Mouse (Mus musculus): ENCODE results near the gene Pkp4.

DNA sequence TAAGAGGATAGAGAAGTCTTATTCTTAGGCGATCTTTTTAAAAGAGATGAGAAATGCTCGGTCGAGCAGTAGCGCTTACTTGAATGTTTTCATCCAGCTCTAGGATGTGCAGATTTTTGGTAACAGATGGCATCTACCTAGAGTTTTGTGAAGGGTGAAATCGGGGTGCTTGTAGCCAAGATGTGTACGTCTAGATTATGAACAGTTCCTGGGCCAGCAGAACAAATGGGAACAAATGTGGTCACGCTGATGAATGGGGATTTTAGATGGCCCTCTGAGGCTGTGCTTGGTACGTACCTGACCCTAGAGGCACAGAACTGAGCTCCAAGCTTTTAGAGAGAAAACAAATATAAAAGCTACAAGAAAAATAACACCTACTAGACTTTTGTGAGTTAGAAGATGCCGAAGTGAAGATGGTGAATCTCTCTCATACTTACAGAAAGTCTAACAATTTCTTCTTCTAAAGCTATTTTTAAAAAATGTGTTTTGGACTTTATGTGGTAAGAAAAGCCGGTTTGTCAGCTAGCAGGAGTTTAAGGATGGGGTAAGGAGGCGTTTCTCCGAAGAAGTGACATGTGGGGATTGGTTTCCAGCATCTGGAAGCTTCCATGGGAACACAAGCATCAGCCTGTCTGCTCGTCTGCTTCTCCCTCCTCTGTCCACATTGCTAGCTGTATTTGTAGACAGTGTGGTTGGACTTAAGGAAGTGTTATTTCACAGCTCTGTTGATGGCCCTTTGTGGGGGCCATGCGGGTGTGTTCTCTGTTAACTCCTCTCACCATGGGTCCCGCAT is 20.9 kb downstream of the Pkp4 start:
- TF ChIP-seq POLR2A (IDR thresholded peaks at IDR 0.05; ENCODE audit: borderline replicate concordance, extremely low read depth, insufficient read depth, insufficient read length, poor library complexity, severe bottlenecking), result no peak
- no peak for TF ChIP-seq CTCF (IDR thresholded peaks at IDR 0.05; ENCODE audit: borderline replicate concordance, extremely low read depth, insufficient read depth, insufficient read length)
